Mouse (Mus musculus) cortical plate, adult 2 months (tissue): ENCODE results near the gene Rtn4r. TPM values are rescaled to one million over a fixed set of nuclear protein-coding genes. Genes with fewer than 3 reads are reported as not detected.

Experiments
- H3K27ac ChIP-seq: fragments of 200-500 bp; 2 replicates; pipeline ENCODE4 v1.5.1; 2012; ENCODE audit warnings: low read length, control low read depth, inconsistent platforms; ENCODE audit not compliant: insufficient read depth
- H3K4me1 ChIP-seq: fragments of 200-500 bp; 2 replicates; pipeline ENCODE4 v1.6.1; 2011; ENCODE audit warnings: low read length; ENCODE audit not compliant: control insufficient read depth, insufficient read depth
- H3K4me3 ChIP-seq: fragments of 200-500 bp; 2 replicates; pipeline ENCODE4 v1.5.1; 2011; ENCODE audit warnings: mild to moderate bottlenecking, low read length, control low read depth; ENCODE audit not compliant: insufficient read depth
- CTCF ChIP-seq: fragments of 200-500 bp; IDR thresholded peaks from 2 replicates; pipeline ENCODE4 v1.5.1; 2011; ENCODE audit warnings: mild to moderate bottlenecking, control low read depth, low read length; ENCODE audit not compliant: insufficient read depth; ENCODE audit errors: extremely low read depth
- POLR2A ChIP-seq: fragments of 200-500 bp; IDR thresholded peaks from 2 replicates; pipeline ENCODE4 v1.6.1; 2011; ENCODE audit warnings: mild to moderate bottlenecking, low read length, control low read depth; ENCODE audit not compliant: insufficient read depth; ENCODE audit errors: extremely low read depth
- polyA plus RNA-seq: library from polyadenylated mRNA; depleted of rRNA; stranded (reverse); fragments of >200 nt; gene quantifications from 2 replicates; pipeline ENCODE4 v1.2.3, GENCODE M21; 2012

The Rtn4r gene
- polyA plus RNA-seq, 1 experiment: 225 TPM

GRCm38 (mm10) chr16:18152189-18152588 lies 24.7 kb downstream of the Rtn4r start:
- peak overlapping the region; percentile 93 for H3K27ac ChIP-seq
- H3K4me1 ChIP-seq: peaks cover 25% of the 10 kb centered on the region
- no peak overlapping the region for H3K4me3 ChIP-seq
- TF ChIP-seq CTCF (no peak), POLR2A (no peak)

- peaks cover 23% of the 10 kb centered on the region for H3K4me1 ChIP-seq
- TF ChIP-seq CTCF (no peak), POLR2A (no peak)
- peak overlapping the region; percentile 93 for H3K27ac ChIP-seq
These were observed 25.5 kb downstream of the Rtn4r start for GRCm38 (mm10) chr16:18152769-18153445.

GRCm38 (mm10) chr16:18154521-18155171 lies 27.2 kb downstream of the Rtn4r start:
- H3K4me3 ChIP-seq: no peak overlapping the region
- TF ChIP-seq CTCF (no peak), POLR2A (no peak)
- peak overlapping the region; percentile 19 for H3K27ac ChIP-seq
- H3K4me1 ChIP-seq: peaks cover 13% of the 10 kb centered on the region

More at GRCm38 (mm10) chr16:18152769-18153445, 25.5 kb downstream of the Rtn4r start:
- H3K4me3 ChIP-seq: no peak overlapping the region

GRCm38 (mm10) chr16:18156579-18157350 lies 29.3 kb downstream of the Rtn4r start:
- Histone ChIP-seq H3K4me1 (peaks cover 13% of the 10 kb centered on the region), H3K27ac (0 out of 2 replicates have a peak overlapping the region, but pooled peaks have one; percentile 32), H3K4me3 (no peak overlapping the region)
- TF ChIP-seq POLR2A: no peak
- no peak for TF ChIP-seq CTCF

- Histone ChIP-seq H3K27ac (no peak overlapping the region), H3K4me3 (no peak overlapping the region), H3K4me1 (peaks cover 11% of the 10 kb centered on the region)
- TF ChIP-seq POLR2A: no peak
- no peak for TF ChIP-seq CTCF
These were observed 31.8 kb downstream of the Rtn4r start for GRCm38 (mm10) chr16:18159255-18159654.

- Histone ChIP-seq H3K27ac (no peak overlapping the region), H3K4me1 (peaks cover 9% of the 10 kb centered on the region), H3K4me3 (no peak overlapping the region)
- TF ChIP-seq CTCF (no peak), POLR2A (no peak)
These were observed 32.3 kb downstream of the Rtn4r start for GRCm38 (mm10) chr16:18159778-18160177.

- Histone ChIP-seq H3K27ac (no peak overlapping the region), H3K4me3 (no peak overlapping the region), H3K4me1 (peaks cover 5% of the 10 kb centered on the region)
- TF ChIP-seq CTCF (no peak), POLR2A (no peak)
These were observed 33.1 kb downstream of the Rtn4r start for GRCm38 (mm10) chr16:18160514-18160913.

- H3K4me3 ChIP-seq: no peak overlapping the region
- H3K4me1 ChIP-seq: peaks cover 4% of the 10 kb centered on the region
- H3K27ac ChIP-seq: no peak overlapping the region
- TF ChIP-seq CTCF (no peak), POLR2A (no peak)
These were observed 33.7 kb downstream of the Rtn4r start for GRCm38 (mm10) chr16:18161190-18161589.

GRCm38 (mm10) chr16:18164642-18165238 lies 37.3 kb downstream of the Rtn4r start:
- Histone ChIP-seq H3K4me1 (peaks cover 6% of the 10 kb centered on the region), H3K4me3 (no peak overlapping the region), H3K27ac (no peak overlapping the region)
- no peak for TF ChIP-seq POLR2A
- TF ChIP-seq CTCF: no peak
